Mouse (Mus musculus) liver, embryonic 11.5 days (tissue): Measurements from ENCODE around the gene Lrrc72. TPM values are rescaled to one million over a fixed set of nuclear protein-coding genes. Genes with fewer than 3 reads are reported as not detected.

Experiments
- ATAC-seq: fragments of 200-750 bp; cut with Nextera tagmentation; replicated peaks from 2 replicates; pipeline ENCODE4 v1.8.0; 2017; ENCODE audit warnings: moderate number of reproducible peaks, mild to moderate bottlenecking, moderate TSS enrichment, moderate library complexity; ENCODE audit not compliant: low FRiP score
- DNase-seq: peaks from one replicate; pipeline ENCODE4 v3.0.0-alpha.2; 2017; ENCODE audit warnings: low spot score
- H3K27ac ChIP-seq: fragments of 300-500 bp; sonication (generic); 2 replicates; pipeline ENCODE4 v1.5.1; 2014; ENCODE audit warnings: mild to moderate bottlenecking, low read depth, low read length, control low read depth
- H3K27me3 ChIP-seq: fragments of 300-500 bp; sonication (generic); replicated peaks from 2 replicates; pipeline ENCODE4 v1.6.1; 2014; ENCODE audit warnings: low read length, mixed read lengths; ENCODE audit not compliant: control insufficient read depth, insufficient read depth
- H3K36me3 ChIP-seq: fragments of 300-500 bp; sonication (generic); 2 replicates; pipeline ENCODE4 v1.6.1; 2014; ENCODE audit warnings: mild to moderate bottlenecking, low read length, moderate library complexity, mixed read lengths; ENCODE audit not compliant: control insufficient read depth, insufficient read depth
- H3K4me1 ChIP-seq: fragments of 300-500 bp; sonication (generic); replicated peaks from 2 replicates; pipeline ENCODE4 v1.6.1; 2014; ENCODE audit warnings: low read length, mixed read lengths; ENCODE audit not compliant: control insufficient read depth, insufficient read depth
- H3K4me2 ChIP-seq: fragments of 300-500 bp; sonication (generic); 2 replicates; pipeline ENCODE4 v1.6.1; 2014; ENCODE audit warnings: mild to moderate bottlenecking, control low read depth, moderate library complexity
- H3K4me3 ChIP-seq: fragments of 300-500 bp; sonication (generic); 2 replicates; pipeline ENCODE4 v1.5.1; 2014; ENCODE audit warnings: low read depth, low read length, control low read depth
- H3K9ac ChIP-seq: fragments of 300-500 bp; sonication (generic); 2 replicates; pipeline ENCODE4 v1.6.1; 2014; ENCODE audit warnings: low read depth, low read length, control low read depth
- H3K9me3 ChIP-seq: fragments of 300-500 bp; sonication (generic); 2 replicates; pipeline ENCODE4 v1.6.1; 2016; ENCODE audit warnings: low read length, inconsistent platforms, mixed read lengths; ENCODE audit not compliant: control insufficient read depth
- WGBS: fragments of 180-500 bp; shearing (Covaris S2); extraction: QIAGEN DNeasy Blood & Tissue Kit; methylation state at CpG from one replicate; pipeline ENCODE4 v1.1.7; 2014; 5-methylcytosine and 5-hydroxymethylcytosine counted together
- polyA plus RNA-seq: library from polyadenylated mRNA; unstranded; fragments of >200 nt; fragmentation: Nextera tagmentation; extraction: Ambion mirVana; gene quantifications from 2 replicates; pipeline ENCODE4 v1.2.1, GENCODE M21; 2014

The Lrrc72 gene
- not detected in 2 replicates for polyA plus RNA-seq

DNA sequence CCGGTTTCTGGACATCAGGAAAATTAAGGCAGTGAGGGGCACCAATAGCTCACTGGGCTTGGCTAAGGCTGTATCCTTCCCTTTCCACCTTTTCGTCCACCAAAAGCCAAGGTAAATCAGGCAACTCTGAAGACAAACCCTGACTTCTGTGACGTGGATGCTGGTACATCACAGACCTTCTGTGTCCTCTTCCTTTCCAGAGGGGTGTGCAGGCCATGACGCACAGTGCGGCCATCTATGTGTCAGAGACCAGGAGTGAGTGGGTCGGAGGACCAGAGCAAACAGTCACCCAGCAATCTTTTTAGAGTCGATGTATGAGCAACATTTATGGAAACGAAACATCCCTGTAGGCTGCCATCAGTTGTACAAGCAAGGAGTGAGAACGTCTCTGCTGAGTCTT is at the start of gene Lrrc72:
TSS of gene Lrrc72 (minus strand) at position 101 of the 400 bp plus-strand sequence.
- Histone ChIP-seq H3K4me2 (no peak within 1 kb of the TSS), H3K27ac (no peak within 1 kb of the TSS), H3K36me3 (no peaks in the 10 kb centered on the region), H3K27me3 (no peaks in the 10 kb centered on the region), H3K4me1 (no peaks in the 10 kb centered on the region), H3K9me3 (no peaks in the 10 kb centered on the region), H3K4me3 (no peak within 1 kb of the TSS), H3K9ac (no peak within 1 kb of the TSS)
- DNase-seq (no peak), ATAC-seq (no peak)
- 86% methylated on average over 9 of the region's 9 CpGs for WGBS

DNA sequence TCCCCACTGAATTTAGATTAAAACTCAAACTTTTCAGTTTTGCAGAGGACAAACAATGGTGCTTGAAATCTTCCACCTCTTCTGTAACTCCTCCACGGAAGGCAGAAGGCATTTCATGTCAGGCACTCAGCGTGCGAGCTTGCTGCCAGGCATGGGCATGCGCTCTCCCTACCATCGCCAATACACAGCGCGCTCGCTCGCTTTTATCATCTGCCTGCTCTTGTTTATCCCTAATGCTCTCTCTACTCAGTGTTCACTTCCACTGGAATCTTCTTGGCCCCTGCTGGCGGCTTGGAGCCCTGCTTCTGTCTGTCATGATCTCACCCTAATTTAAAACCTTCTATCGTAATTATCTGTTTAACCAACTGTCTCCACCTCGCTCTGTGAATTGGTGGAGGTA is 49.1 kb upstream of the Lrrc72 start:
- H3K27ac ChIP-seq, result no peak overlapping the region
- H3K27me3 ChIP-seq, result no peaks in the 10 kb centered on the region
- H3K4me3 ChIP-seq, result no peak overlapping the region
- no peaks in the 10 kb centered on the region for H3K4me1 ChIP-seq
- DNase-seq (no peak), ATAC-seq (no peak)
- H3K9ac ChIP-seq, result no peak overlapping the region
- H3K4me2 ChIP-seq, result no peak overlapping the region
- H3K36me3 ChIP-seq, result no peaks in the 10 kb centered on the region
- WGBS, result 82% methylated on average over 12 of the region's 12 CpGs
- no peaks in the 10 kb centered on the region for H3K9me3 ChIP-seq

DNA sequence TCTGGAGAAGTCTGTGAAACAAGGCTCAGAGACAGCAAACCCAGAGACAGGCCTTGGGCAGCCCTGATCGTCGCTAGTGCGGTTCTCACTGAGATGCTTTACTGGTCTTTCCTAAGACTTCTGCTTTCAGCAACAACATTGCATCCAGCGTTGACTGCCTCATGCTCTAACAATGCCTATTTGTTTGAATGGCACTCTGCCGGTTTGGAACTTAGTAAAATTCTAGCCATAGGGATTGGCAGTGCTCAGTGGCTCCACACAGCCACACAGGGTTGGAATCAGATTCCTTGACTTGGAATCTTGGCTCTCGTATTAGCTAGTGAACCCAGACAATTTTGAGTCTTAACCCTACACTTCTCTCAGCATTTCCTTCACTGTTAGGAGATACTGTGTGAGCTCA is 38.1 kb upstream of the Lrrc72 start:
- ATAC-seq, result no peak
- no peak for DNase-seq
- Histone ChIP-seq H3K4me1 (no peaks in the 10 kb centered on the region), H3K27me3 (no peaks in the 10 kb centered on the region), H3K9me3 (no peaks in the 10 kb centered on the region), H3K4me3 (no peak overlapping the region), H3K36me3 (no peaks in the 10 kb centered on the region), H3K9ac (no peak overlapping the region), H3K27ac (no peak overlapping the region), H3K4me2 (no peak overlapping the region)
- 86% methylated on average over 6 of the region's 6 CpGs for WGBS

DNA sequence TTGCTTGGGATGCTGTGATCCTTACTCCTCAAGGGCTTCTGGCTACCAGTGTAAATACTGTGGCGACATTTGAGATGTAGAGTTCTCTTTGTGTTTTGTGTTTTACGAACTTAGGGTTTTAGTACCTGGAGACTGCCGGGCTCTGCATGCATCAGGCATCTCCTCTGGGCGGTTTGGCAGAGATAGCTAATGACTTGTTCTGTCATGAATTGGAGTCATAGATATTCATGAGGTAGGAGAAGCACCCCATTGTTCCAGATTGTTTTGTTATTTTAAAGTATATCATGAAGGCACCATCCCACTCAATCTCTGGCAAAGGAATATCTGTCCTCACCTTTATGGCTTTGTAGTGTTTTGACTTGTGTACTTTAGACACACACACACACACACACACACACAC is 37.3 kb upstream of the Lrrc72 start:
- no peak overlapping the region for H3K9ac ChIP-seq
- H3K4me2 ChIP-seq, result no peak overlapping the region
- H3K4me3 ChIP-seq, result no peak overlapping the region
- no peak for DNase-seq
- H3K9me3 ChIP-seq, result no peaks in the 10 kb centered on the region
- no peak for ATAC-seq
- no peak overlapping the region for H3K27ac ChIP-seq
- WGBS, result 79% methylated on average over 4 of the region's 4 CpGs
- no peaks in the 10 kb centered on the region for H3K36me3 ChIP-seq
- H3K27me3 ChIP-seq, result no peaks in the 10 kb centered on the region
- no peaks in the 10 kb centered on the region for H3K4me1 ChIP-seq

DNA sequence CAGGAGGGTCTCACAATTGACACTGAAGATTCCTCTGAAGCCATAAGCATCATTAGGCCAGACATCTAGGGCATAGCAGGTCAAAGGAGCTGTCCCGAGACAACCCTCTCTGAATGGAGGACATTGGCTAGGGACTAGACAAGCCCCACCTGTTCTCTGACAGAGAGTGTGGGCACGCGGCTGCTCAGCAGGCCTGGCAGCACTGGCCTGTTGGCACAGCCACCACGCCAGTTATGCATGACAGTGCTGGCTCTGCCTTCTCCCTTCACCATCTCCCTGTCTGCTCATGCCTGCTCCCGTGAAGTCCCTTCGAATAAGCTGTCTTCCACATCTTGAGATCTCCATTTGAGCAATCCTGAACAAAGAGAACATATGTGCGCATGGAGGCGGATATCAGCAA is 36.4 kb upstream of the Lrrc72 start:
- no peak overlapping the region for H3K4me3 ChIP-seq
- no peaks in the 10 kb centered on the region for H3K27me3 ChIP-seq
- DNase-seq, result no peak
- H3K4me1 ChIP-seq, result no peaks in the 10 kb centered on the region
- WGBS, result 88% methylated on average over 8 of the region's 8 CpGs
- ATAC-seq, result no peak
- no peak overlapping the region for H3K27ac ChIP-seq
- no peak overlapping the region for H3K4me2 ChIP-seq
- H3K9ac ChIP-seq, result no peak overlapping the region
- H3K36me3 ChIP-seq, result no peaks in the 10 kb centered on the region
- no peaks in the 10 kb centered on the region for H3K9me3 ChIP-seq

DNA sequence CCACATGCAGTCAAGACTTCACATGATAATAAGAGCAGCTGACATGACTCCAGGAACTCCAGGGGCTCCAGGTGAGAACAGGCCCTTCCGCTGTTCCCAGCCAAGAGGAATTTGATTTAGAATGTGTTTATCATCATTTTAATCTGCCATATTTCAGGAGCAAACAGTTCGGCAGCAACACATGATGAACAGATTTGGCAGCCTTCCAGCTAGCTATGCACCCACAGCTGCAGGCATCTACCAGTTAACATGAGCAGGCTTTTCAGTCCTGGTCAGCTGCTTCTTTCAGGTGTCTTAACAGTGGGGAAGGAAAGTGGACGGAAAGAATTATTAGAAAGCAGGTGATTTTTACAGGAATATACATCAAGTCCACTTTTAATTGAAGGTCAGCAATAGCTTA is 21.6 kb upstream of the Lrrc72 start:
- Histone ChIP-seq H3K9me3 (no peaks in the 10 kb centered on the region), H3K4me3 (no peak overlapping the region), H3K4me2 (no peak overlapping the region), H3K4me1 (no peaks in the 10 kb centered on the region), H3K27me3 (no peaks in the 10 kb centered on the region), H3K27ac (no peak overlapping the region), H3K36me3 (no peaks in the 10 kb centered on the region), H3K9ac (no peak overlapping the region)
- no peak for DNase-seq
- WGBS, result 80% methylated on average over 3 of the region's 3 CpGs
- no peak for ATAC-seq

DNA sequence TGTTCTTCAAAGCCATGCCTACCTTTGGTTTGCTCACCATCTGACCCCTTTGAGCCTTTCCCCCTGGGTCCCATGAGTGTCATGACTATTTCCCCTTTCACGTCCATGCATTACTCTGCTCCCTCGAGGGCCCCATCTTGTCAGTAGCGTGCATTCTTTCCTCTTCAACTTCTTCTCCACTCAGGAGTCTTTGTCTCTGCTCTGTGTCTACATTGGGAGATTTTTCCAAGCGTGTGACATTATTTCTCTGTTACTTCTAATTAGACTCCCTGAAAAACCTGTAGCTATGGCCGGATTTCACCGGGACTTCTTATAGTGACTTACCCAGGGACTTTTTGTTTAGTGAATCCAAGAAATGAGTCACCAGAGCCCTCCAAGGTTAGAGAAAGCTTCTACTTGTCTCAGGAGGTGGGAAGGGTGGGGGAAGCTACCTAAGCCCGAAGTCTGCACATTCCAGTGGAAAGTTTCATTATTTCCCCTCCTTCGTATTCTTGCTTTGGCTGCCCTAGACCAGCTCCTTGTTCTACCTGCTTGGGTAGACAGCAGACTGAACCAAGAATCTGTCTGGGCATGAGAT is 14.6 kb upstream of the Lrrc72 start:
- no peaks in the 10 kb centered on the region for H3K36me3 ChIP-seq
- H3K27ac ChIP-seq, result no peak overlapping the region
- H3K9me3 ChIP-seq, result no peaks in the 10 kb centered on the region
- DNase-seq (no peak), ATAC-seq (no peak)
- no peak overlapping the region for H3K9ac ChIP-seq
- no peak overlapping the region for H3K4me2 ChIP-seq
- H3K4me1 ChIP-seq, result no peaks in the 10 kb centered on the region
- H3K4me3 ChIP-seq, result no peak overlapping the region
- WGBS, result 79% methylated on average over 8 of the region's 8 CpGs
- no peaks in the 10 kb centered on the region for H3K27me3 ChIP-seq

DNA sequence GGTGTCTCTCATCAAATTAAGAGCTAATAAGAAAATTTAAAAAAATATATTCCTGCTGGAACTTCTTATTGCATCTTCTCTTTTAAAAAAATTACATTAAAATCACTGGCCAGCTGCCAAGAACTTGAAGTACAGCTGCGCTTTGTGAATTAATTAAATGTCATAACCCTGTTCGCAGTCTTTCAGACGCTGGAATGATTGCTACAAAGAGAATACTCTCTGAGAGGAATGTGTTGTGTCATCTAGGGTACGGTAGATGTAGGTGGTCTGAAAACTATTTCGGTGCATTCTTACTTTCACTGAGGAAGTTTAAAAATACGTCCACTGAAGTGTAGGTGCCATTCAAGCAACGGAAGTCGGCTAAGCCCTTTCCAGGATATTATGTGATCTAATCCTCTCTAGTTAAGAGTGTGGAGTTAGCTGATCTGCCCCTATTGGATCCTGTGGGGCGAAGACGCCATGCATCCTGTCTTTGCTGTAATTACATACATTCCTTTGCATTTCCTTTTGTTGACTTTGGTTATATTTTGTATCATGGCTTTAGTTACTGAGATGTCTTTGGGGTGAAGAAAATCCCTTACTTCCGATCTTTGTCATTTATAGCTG is 9.0 kb upstream of the Lrrc72 start:
- no peak overlapping the region for H3K4me2 ChIP-seq
- ATAC-seq (no peak), DNase-seq (no peak)
- no peaks in the 10 kb centered on the region for H3K27me3 ChIP-seq
- 80% methylated on average over 11 of the region's 11 CpGs for WGBS
- H3K9ac ChIP-seq, result no peak overlapping the region
- no peaks in the 10 kb centered on the region for H3K9me3 ChIP-seq
- no peak overlapping the region for H3K4me3 ChIP-seq
- H3K36me3 ChIP-seq, result no peaks in the 10 kb centered on the region
- H3K4me1 ChIP-seq, result no peaks in the 10 kb centered on the region
- no peak overlapping the region for H3K27ac ChIP-seq

DNA sequence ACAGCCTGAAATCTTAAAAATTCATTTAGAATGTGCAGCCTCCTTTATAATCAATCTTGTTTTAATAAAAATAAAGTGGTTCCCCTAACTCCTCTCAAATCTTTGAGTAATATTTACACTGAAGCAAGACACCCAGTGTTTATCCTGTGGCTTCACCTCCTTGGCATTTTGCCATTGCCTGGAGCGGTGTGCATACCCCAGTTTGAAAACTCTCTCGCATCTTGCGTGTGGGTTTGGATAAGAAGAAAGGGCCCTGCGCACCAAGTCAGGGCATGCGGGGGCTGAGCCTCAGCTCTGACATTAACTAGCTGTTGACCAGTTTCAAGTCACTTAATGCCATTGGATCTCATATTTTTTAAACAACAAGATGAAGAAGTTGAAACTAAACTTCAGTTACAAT is 2.2 kb upstream of the Lrrc72 start:
- no peaks in the 10 kb centered on the region for H3K36me3 ChIP-seq
- no peaks in the 10 kb centered on the region for H3K4me1 ChIP-seq
- no peak overlapping the region for H3K4me3 ChIP-seq
- no peak for DNase-seq
- no peak for ATAC-seq
- no peak overlapping the region for H3K4me2 ChIP-seq
- H3K27me3 ChIP-seq, result no peaks in the 10 kb centered on the region
- no peaks in the 10 kb centered on the region for H3K9me3 ChIP-seq
- no peak overlapping the region for H3K9ac ChIP-seq
- WGBS, result 60% methylated on average over 5 of the region's 5 CpGs
- no peak overlapping the region for H3K27ac ChIP-seq
